Mouse (Mus musculus): Measurements from ENCODE around the gene Zc4h2. TPM values are rescaled to one million over a fixed set of nuclear protein-coding genes. Genes with fewer than 3 reads are reported as not detected.

Gene Zc4h2
- not detected in 2 replicates for polyA plus RNA-seq (2012; ENCODE audit: insufficient read depth, insufficient read length, low replicate concordance, missing spikeins)

DNA sequence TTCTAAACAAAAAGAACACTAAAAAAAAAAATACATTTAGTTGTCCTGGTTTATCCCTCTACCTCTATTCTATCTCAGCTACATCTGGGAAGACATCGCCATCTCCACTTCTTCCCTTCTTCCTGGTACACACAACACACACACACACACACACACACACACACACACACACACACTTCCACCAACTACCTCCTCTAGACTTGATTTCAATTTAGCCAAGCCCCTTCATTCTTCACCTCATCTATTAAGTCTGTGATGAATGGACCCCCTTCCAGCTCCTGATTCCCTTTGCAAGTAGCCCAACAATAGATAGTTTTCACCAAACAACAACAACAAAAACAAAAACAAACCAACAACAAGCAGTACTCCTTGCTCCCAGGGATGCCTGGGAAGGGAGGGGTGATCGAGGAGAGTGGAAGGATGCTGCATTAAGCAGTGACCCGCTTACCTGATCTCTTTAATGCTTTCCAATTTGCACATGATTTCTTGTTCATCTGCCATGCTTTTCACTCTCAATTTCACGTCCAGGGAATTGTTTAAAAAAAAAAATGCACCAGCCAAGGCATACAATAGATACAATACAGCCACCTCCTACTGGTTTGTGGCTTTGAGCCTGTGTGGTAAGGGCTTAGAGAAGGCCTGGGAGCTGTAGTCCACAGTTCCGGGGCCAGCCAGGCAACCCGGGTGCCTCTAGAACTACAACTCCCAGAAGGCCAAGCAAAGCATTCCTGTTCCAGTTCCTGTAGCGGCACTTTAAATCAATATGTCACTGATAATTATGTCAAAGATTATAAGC, at the start of gene Zc4h2:
Zc4h2 (minus strand) TSS at position 706 of the 796 bp plus-strand sequence.
- WGBS: 18% methylated on average over 7 of the region's 7 CpGs
- peak within 1 kb of the TSS; percentile 66 for H3K27ac ChIP-seq (ENCODE audit: insufficient read depth, low read depth, low read length)
- TF ChIP-seq CTCF (IDR thresholded peaks at IDR 0.05; ENCODE audit: insufficient read depth, low read depth, low read length): no peak
- TF ChIP-seq POLR2A (IDR thresholded peaks at IDR 0.05; ENCODE audit: insufficient read depth, low read depth, low read length): no peak
- H3K4me1 ChIP-seq (ENCODE audit: control insufficient read depth, insufficient read depth, low read length): no peaks in the 10 kb centered on the region
- H3K4me3 ChIP-seq (ENCODE audit: insufficient read depth, low read depth, low read length): peak within 1 kb of the TSS; percentile 46

DNA sequence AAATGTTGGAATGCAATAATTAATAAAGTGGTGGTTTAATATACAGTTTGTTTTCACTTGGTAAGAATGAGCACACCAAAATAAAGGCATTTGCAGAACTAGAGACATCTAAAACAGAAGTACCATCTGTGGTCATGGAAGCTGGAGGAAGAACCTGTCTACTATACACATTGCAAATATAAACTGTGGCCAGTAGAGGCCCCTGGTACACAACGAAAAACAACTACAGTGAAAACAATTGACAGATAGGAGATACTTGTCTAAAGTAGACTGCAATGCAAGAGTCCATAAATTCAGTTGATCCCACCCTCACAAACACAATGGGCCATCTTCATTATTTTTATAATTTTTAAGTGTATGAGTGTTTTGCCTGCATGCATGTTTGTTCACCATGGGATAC, 28.8 kb upstream of the Zc4h2 start:
- no peak overlapping the region for H3K4me3 ChIP-seq (ENCODE audit: insufficient read depth, low read depth, low read length)
- no peaks in the 10 kb centered on the region for H3K4me1 ChIP-seq (ENCODE audit: control insufficient read depth, insufficient read depth, low read length)
- H3K27ac ChIP-seq (ENCODE audit: insufficient read depth, low read depth, low read length): no peak overlapping the region
- 26% methylated on average over 1 of the region's 1 CpGs for WGBS
- TF ChIP-seq POLR2A (IDR thresholded peaks at IDR 0.05; ENCODE audit: insufficient read depth, low read depth, low read length): no peak
- no peak for TF ChIP-seq CTCF (IDR thresholded peaks at IDR 0.05; ENCODE audit: insufficient read depth, low read depth, low read length)

DNA sequence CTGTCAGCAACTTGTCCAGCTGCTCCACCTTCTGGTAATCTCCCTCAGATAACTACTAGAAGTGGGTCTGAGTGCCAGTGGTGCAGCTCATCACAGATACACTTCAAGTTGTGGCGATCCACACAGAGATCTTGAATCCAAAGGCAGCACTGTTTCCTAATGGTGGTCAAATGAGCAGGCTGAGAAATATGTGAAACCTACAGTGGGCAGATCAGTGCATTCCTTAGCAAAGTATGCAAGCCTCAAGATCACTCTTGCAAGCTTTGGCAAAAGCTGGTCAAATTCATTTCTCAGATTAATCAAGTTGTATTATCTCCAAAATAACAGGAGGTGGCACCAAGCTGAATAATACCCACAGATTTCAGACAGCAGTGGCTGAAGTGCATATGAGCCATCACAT, 23.9 kb upstream of the Zc4h2 start:
- Histone ChIP-seq H3K27ac (ENCODE audit: insufficient read depth, low read depth, low read length) (no peak overlapping the region), H3K4me1 (ENCODE audit: control insufficient read depth, insufficient read depth, low read length) (no peaks in the 10 kb centered on the region), H3K4me3 (ENCODE audit: insufficient read depth, low read depth, low read length) (no peak overlapping the region)
- TF ChIP-seq POLR2A (IDR thresholded peaks at IDR 0.05; ENCODE audit: insufficient read depth, low read depth, low read length): no peak
- TF ChIP-seq CTCF (IDR thresholded peaks at IDR 0.05; ENCODE audit: insufficient read depth, low read depth, low read length): no peak
- 94% methylated on average over 1 of the region's 1 CpGs for WGBS

GRCm38 (mm10) chrX:95658600-95659084, 333 bp upstream of the Zc4h2 start:
- 0 out of 2 replicates have a peak overlapping the region, but pooled peaks have one; percentile 62 for H3K27ac ChIP-seq (ENCODE audit: insufficient read depth, low read depth, low read length)
- H3K4me1 ChIP-seq (ENCODE audit: control insufficient read depth, insufficient read depth, low read length): no peaks in the 10 kb centered on the region
- WGBS: 17% methylated on average over 12 of the region's 12 CpGs
- H3K4me3 ChIP-seq (ENCODE audit: insufficient read depth, low read depth, low read length): peak overlapping the region; percentile 38
- TF ChIP-seq CTCF (IDR thresholded peaks at IDR 0.05; ENCODE audit: insufficient read depth, low read depth, low read length) (no peak), POLR2A (IDR thresholded peaks at IDR 0.05; ENCODE audit: insufficient read depth, low read depth, low read length) (no peak)

DNA sequence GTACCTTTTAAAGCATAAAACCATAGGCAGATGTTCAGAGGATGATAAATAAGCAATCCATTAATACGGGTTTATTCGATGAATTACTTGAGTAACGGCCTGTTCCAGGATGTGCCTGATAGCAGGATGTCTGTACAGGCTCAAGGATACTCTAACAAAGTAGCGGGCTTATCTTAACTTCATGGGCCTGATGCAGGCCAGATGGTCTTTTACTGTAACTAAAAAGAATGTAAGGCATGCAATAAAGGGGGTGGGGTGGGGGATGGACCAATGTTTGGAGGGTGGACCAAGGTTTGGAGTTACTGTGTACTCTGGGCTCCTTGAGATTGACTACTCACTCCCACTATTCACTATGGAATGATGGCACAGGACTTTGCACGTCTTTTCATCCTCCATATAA, 57.7 kb downstream of the Zc4h2 start:
- no peak overlapping the region for H3K4me3 ChIP-seq (ENCODE audit: insufficient read depth, low read depth, low read length)
- no peak overlapping the region for H3K27ac ChIP-seq (ENCODE audit: insufficient read depth, low read depth, low read length)
- no peaks in the 10 kb centered on the region for H3K4me1 ChIP-seq (ENCODE audit: control insufficient read depth, insufficient read depth, low read length)
- TF ChIP-seq POLR2A (IDR thresholded peaks at IDR 0.05; ENCODE audit: insufficient read depth, low read depth, low read length) (no peak), CTCF (IDR thresholded peaks at IDR 0.05; ENCODE audit: insufficient read depth, low read depth, low read length) (no peak)
- WGBS: 87% methylated on average over 5 of the region's 5 CpGs

Other genes with a start within 250 kb of the Zc4h2 start
- not detected in 2 replicates for gene Amer1, start 213.6 kb downstream of the Zc4h2 start, polyA plus RNA-seq (2012; ENCODE audit: insufficient read depth, insufficient read length, low replicate concordance, missing spikeins)
- not detected in 2 replicates for gene Asb12, start 100.5 kb downstream of the Zc4h2 start, polyA plus RNA-seq (2012; ENCODE audit: insufficient read depth, insufficient read length, low replicate concordance, missing spikeins)
- gene Pfn5, start 100.4 kb downstream of the Zc4h2 start, polyA plus RNA-seq (2012; ENCODE audit: insufficient read depth, insufficient read length, low replicate concordance, missing spikeins): not detected in 2 replicates
- gene Zc3h12b, start 53.2 kb upstream of the Zc4h2 start, polyA plus RNA-seq (2012; ENCODE audit: insufficient read depth, insufficient read length, low replicate concordance, missing spikeins): not detected in 2 replicates